Mouse (Mus musculus): ENCODE data around the gene Ccm2l. TPM values are rescaled to one million over a fixed set of nuclear protein-coding genes. Genes with fewer than 3 reads are reported as not detected.
A peak's percentile ranks its signal among the peaks of the same experiment; 100 is the strongest.

Ccm2l gene
- total and polyA plus RNA-seq, 3 experiments, result not detected

DNA sequence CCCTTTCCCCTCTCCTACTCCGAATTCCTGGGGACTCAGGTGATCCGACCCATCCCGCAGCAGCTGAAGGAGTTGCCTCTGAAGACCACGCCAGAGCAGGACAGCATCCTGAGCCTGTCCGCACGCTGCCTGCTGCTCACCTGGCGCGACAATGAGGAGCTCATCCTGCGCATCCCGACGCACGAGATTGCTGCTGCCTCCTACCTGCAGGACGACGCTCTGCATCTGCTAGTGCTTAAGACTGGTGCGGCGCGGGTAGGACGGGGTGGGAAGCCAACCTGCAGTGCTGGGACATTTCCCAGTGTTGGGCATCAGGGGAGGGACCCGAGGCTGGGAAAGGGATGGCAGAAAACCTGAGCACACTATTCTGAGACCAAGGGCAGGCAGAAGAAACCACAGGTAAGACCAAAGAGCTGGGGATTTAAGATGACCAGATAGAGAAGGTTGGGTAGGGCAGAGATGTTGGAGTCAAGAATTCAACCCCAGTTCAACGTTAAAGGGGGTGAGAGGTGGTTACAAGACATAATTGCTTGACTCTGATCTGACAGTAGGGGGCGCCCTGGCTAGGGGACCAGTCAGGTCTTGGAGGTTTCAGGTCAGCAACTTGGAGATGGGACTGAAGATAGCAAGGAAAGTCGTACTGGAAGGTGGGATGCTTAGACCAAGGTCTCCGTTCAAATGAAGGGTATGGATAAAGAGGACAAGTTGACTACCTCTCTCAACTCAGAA lies 5.2 kb downstream of the Ccm2l start:
- H3K4me3 ChIP-seq (ENCODE audit: control insufficient read depth in 1 of 2, insufficient read depth in 1 of 2, low read depth in 2 of 2, low read length in 2 of 2), result no peak overlapping the region
- H3K36me3 ChIP-seq (ENCODE audit: control insufficient read depth in 1 of 2, insufficient read depth in 2 of 2, low read length in 2 of 2), result no peaks in the 10 kb centered on the region
- H3K9me3 ChIP-seq (replicated peaks; ENCODE audit: insufficient read depth, low read length), result no peaks in the 10 kb centered on the region
- no peak overlapping the region for H3K9ac ChIP-seq (ENCODE audit: control insufficient read depth, low read depth, low read length, poor library complexity, severe bottlenecking)
- peak; percentile 24 for TF ChIP-seq RAD21 (IDR thresholded peaks at IDR 0.05; ENCODE audit: low read depth, low read length)
- TF ChIP-seq ELF1 (IDR thresholded peaks at IDR 0.05; ENCODE audit: low read depth, low read length), result no peak
- peak; percentile 59 to 72 (median 65) for TF ChIP-seq CTCF (IDR thresholded peaks at IDR 0.05 in 2 of 3, conservative IDR thresholded peaks at IDR 0.05 in 1 of 3; ENCODE audit: control insufficient read depth in 1 of 3, insufficient read depth in 1 of 3, low read depth in 2 of 3, low read length in 3 of 3, poor library complexity in 1 of 3, severe bottlenecking in 1 of 3)
- TF ChIP-seq SMC3 (IDR thresholded peaks at IDR 0.05; ENCODE audit: low read depth, low read length), result peak; percentile 44
- TF ChIP-seq TAL1 (IDR thresholded peaks at IDR 0.05; ENCODE audit: low read length), result no peak
- 0 out of 4 replicates have a peak, but pooled peaks cover 0 to 3% of the 10 kb centered on the region in 2 experiments for H3K4me1 ChIP-seq (ENCODE audit: control insufficient read depth in 1 of 2, insufficient read depth in 2 of 2, low read length in 2 of 2)
- peak; percentile 30 for DNase-seq (ENCODE audit: low read depth, low spot score)
- H3K27ac ChIP-seq (ENCODE audit: control insufficient read depth, low read depth, low read length), result no peak overlapping the region
- H3K27me3 ChIP-seq (ENCODE audit: control insufficient read depth in 1 of 2, insufficient read depth in 2 of 2, low read length in 2 of 2), result peaks cover 0 to 2% of the 10 kb centered on the region in 2 experiments; a peak in 2 of 4 replicates
- no peaks in the 10 kb centered on the region for H3K79me2 ChIP-seq (ENCODE audit: control insufficient read depth, insufficient read depth, low read length, poor library complexity)

DNA sequence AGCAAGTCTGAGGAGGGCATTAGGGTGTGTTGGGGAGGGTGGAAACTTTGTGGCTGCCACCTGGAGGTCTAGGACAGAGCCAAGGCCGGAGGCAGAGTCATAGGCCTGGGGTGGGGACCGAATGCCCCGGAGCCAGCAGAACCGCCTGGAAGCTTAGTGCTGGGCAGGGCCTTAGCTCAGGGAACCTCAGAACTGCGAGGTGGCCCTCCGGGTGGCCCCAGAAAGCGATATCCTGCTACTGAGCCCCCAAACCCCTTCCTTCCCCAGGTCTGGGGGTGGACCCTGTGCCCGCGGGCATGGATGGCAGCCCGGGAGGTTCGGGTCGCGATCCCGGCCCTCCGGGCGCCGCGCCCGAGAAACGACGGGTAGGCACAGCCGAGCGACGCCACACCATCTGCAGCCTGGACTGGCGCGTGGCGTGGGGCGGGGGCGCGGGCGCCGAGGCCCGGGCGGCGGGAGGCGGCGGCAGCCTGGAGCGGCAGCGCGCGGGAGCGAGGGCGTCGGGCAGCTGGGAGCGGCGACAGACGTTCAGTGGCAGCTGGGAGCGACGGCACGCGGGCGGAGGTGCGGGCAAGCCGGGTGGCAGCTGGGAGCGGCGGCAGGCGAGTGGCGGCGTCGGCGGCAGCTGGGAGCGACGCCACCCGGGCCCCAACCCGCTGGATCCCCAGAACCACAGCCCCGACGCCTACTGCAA lies 5.9 kb downstream of the Ccm2l start:
- no peaks in the 10 kb centered on the region for H3K79me2 ChIP-seq (ENCODE audit: control insufficient read depth, insufficient read depth, low read length, poor library complexity)
- H3K27me3 ChIP-seq (ENCODE audit: control insufficient read depth in 1 of 2, insufficient read depth in 2 of 2, low read length in 2 of 2), result peaks cover 0 to 2% of the 10 kb centered on the region in 2 experiments; a peak in 1 of 4 replicates

DNA sequence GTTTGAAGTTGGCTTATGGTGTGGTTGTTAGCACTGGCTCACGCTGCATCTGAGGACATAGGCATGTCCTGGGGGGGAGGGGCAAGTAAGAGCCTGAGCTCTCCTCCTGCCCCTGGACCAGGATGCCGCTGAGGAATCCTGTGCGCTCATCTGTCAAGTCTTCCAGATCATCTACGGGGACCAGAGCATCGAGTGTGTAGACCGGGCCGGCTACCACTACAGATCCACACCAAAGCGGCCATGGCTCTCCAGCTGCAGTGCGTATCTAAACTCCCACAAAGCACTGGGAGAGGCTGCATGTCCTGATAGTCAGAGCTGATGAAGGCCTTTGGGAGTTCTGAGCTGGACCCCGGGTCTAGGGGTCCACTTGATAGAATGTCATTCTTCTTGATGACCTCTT lies 8.9 kb downstream of the Ccm2l start:
- TF ChIP-seq RCOR1 (IDR thresholded peaks at IDR 0.05; ENCODE audit: low read depth, low read length) (no peak), HCFC1 (IDR thresholded peaks at IDR 0.05; ENCODE audit: low read depth, low read length) (no peak), UBTF (IDR thresholded peaks at IDR 0.05; ENCODE audit: borderline replicate concordance, insufficient read depth, low read depth, low read length) (no peak), POLR2AphosphoS2 (IDR thresholded peaks at IDR 0.05; ENCODE audit: low read length) (no peak), ZMIZ1 (IDR thresholded peaks at IDR 0.05; ENCODE audit: low read depth, low read length) (no peak), CHD2 (IDR thresholded peaks at IDR 0.05; ENCODE audit: low read length) (no peak), USF1 (IDR thresholded peaks at IDR 0.05; ENCODE audit: low read depth, low read length) (no peak), MAX (IDR thresholded peaks at IDR 0.05; ENCODE audit: low read length) (no peak), JUND (IDR thresholded peaks at IDR 0.05; ENCODE audit: low read depth, low read length) (no peak), E2F4 (IDR thresholded peaks at IDR 0.05; ENCODE audit: borderline replicate concordance, low read depth, low read length) (no peak), POLR2A (IDR thresholded peaks at IDR 0.05; ENCODE audit: control insufficient read depth in 1 of 2, insufficient read depth in 1 of 2, low read depth in 1 of 2, low read length in 2 of 2, poor library complexity in 1 of 2) (no peak)
- DNase-seq (ENCODE audit: low read depth, low spot score), result no peak
- Histone ChIP-seq H3K27ac (ENCODE audit: control insufficient read depth, low read depth, low read length) (no peak overlapping the region), H3K79me2 (ENCODE audit: control insufficient read depth, insufficient read depth, low read length, poor library complexity) (no peaks in the 10 kb centered on the region), H3K9ac (ENCODE audit: control insufficient read depth, low read depth, low read length, poor library complexity, severe bottlenecking) (no peak overlapping the region), H3K4me3 (ENCODE audit: control insufficient read depth in 1 of 2, insufficient read depth in 1 of 2, low read depth in 2 of 2, low read length in 2 of 2) (no peak overlapping the region), H3K9me3 (replicated peaks; ENCODE audit: insufficient read depth, low read length) (no peaks in the 10 kb centered on the region), H3K36me3 (ENCODE audit: control insufficient read depth in 1 of 2, insufficient read depth in 2 of 2, low read length in 2 of 2) (no peaks in the 10 kb centered on the region), H3K27me3 (ENCODE audit: control insufficient read depth in 1 of 2, insufficient read depth in 2 of 2, low read length in 2 of 2) (peaks cover 0 to 2% of the 10 kb centered on the region in 2 experiments; a peak in 1 of 4 replicates), H3K4me1 (ENCODE audit: control insufficient read depth in 1 of 2, insufficient read depth in 2 of 2, low read length in 2 of 2) (no peaks in the 10 kb centered on the region)

More for the DNA sequence above, 5.9 kb downstream of the Ccm2l start:
- Histone ChIP-seq H3K9ac (ENCODE audit: control insufficient read depth, low read depth, low read length, poor library complexity, severe bottlenecking) (no peak overlapping the region), H3K9me3 (replicated peaks; ENCODE audit: insufficient read depth, low read length) (no peaks in the 10 kb centered on the region), H3K36me3 (ENCODE audit: control insufficient read depth in 1 of 2, insufficient read depth in 2 of 2, low read length in 2 of 2) (no peaks in the 10 kb centered on the region), H3K4me1 (ENCODE audit: control insufficient read depth in 1 of 2, insufficient read depth in 2 of 2, low read length in 2 of 2) (no peaks in the 10 kb centered on the region), H3K27ac (ENCODE audit: control insufficient read depth, low read depth, low read length) (no peak overlapping the region), H3K4me3 (ENCODE audit: control insufficient read depth in 1 of 2, insufficient read depth in 1 of 2, low read depth in 2 of 2, low read length in 2 of 2) (no peak overlapping the region)
- TF ChIP-seq ZC3H11A (IDR thresholded peaks at IDR 0.05; ENCODE audit: low read depth, low read length) (no peak), TBP (IDR thresholded peaks at IDR 0.05; ENCODE audit: low read depth, low read length) (no peak), ZMIZ1 (IDR thresholded peaks at IDR 0.05; ENCODE audit: low read depth, low read length) (no peak), BHLHE40 (IDR thresholded peaks at IDR 0.05; ENCODE audit: borderline replicate concordance, low read depth, low read length) (no peak), MAZ (IDR thresholded peaks at IDR 0.05; ENCODE audit: low read depth, low read length) (no peak), ZKSCAN1 (IDR thresholded peaks at IDR 0.05; ENCODE audit: low read depth, low read length) (no peak), KAT2A (conservative IDR thresholded peaks at IDR 0.05; ENCODE audit: low read depth, low read length) (no peak), JUND (IDR thresholded peaks at IDR 0.05; ENCODE audit: low read depth, low read length) (no peak), ELF1 (IDR thresholded peaks at IDR 0.05; ENCODE audit: low read depth, low read length) (no peak), ZNF384 (IDR thresholded peaks at IDR 0.05; ENCODE audit: low read depth, low read length) (no peak), POLR2AphosphoS2 (IDR thresholded peaks at IDR 0.05; ENCODE audit: low read length) (no peak), MAFK (IDR thresholded peaks at IDR 0.05; ENCODE audit: borderline replicate concordance, low read depth, low read length) (no peak), NELFE (IDR thresholded peaks at IDR 0.05; ENCODE audit: low read depth, low read length) (no peak), MYB (IDR thresholded peaks at IDR 0.05; ENCODE audit: low read depth, low read length) (no peak)
- no peak for DNase-seq (ENCODE audit: low read depth, low spot score)
